Mouse (Mus musculus) bone marrow, adult 2 months (tissue): ENCODE data around the gene Als2cl. TPM values are rescaled to one million over a fixed set of nuclear protein-coding genes. Genes with fewer than 3 reads are reported as not detected.

Experiments
- H3K27ac ChIP-seq: fragments of 200-500 bp; 2 replicates; pipeline ENCODE4 v1.5.1; 2012; ENCODE audit warnings: low read depth, mild to moderate bottlenecking, control low read depth, inconsistent platforms, low read length; ENCODE audit not compliant: control insufficient read depth, poor library complexity, insufficient read depth
- H3K4me1 ChIP-seq: fragments of 200-500 bp; 2 replicates; pipeline ENCODE4 v1.6.1; 2011; ENCODE audit warnings: low read length; ENCODE audit not compliant: control insufficient read depth, insufficient read depth
- H3K4me3 ChIP-seq: fragments of 200-500 bp; replicated peaks from 2 replicates; pipeline ENCODE3; 2011; ENCODE audit warnings: mild to moderate bottlenecking, low read depth, low read length, control low read depth; ENCODE audit not compliant: control insufficient read depth
- CTCF ChIP-seq: fragments of 200-500 bp; IDR thresholded peaks from 2 replicates; pipeline ENCODE4 v1.5.1; 2011; ENCODE audit warnings: low read length, control low read depth; ENCODE audit not compliant: control insufficient read depth, insufficient read depth
- POLR2A ChIP-seq: fragments of 200-500 bp; IDR thresholded peaks from 2 replicates; pipeline ENCODE4 v1.6.1; 2011; ENCODE audit warnings: low read depth, mild to moderate bottlenecking, control low read depth, low read length, borderline replicate concordance; ENCODE audit not compliant: control insufficient read depth
- WGBS: fragments of 180-500 bp; shearing (Covaris S2); methylation state at CpG from one replicate; pipeline ENCODE4 v1.1.7; 2018; 5-methylcytosine and 5-hydroxymethylcytosine counted together
- polyA plus RNA-seq: library from polyadenylated mRNA; stranded (reverse); fragments of >200 nt; gene quantifications from 2 replicates; pipeline ENCODE4 v1.2.4, GENCODE M21; 2011; ENCODE audit warnings: low replicate concordance; ENCODE audit not compliant: missing spikeins, insufficient read depth, insufficient read length

Als2cl gene
- polyA plus RNA-seq, 1 experiment = 8.5 TPM

DNA sequence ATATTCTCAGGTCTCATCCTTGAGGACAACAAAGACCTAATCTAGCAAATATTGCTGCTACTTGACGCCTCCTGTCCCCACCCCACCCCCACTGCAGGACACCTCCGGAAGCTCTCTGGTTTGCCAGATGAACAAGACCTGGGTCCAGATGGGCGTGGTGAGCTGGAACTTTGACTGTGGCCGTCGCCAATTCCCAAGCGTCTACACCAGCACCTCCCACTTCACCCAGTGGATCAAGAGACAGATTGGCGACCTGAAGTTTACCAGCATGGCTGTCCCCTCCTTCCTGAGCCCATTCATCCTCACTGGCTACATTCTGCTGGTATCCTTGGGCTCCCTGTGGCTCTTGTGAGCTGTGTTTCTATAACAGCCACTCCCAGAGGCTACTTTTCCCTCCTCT is 23.8 kb upstream of the Als2cl start:
- TF ChIP-seq CTCF = no peak
- TF ChIP-seq POLR2A = no peak
- 80% methylated on average over 7 of the region's 7 CpGs for WGBS
- H3K4me3 ChIP-seq = no peak overlapping the region

DNA sequence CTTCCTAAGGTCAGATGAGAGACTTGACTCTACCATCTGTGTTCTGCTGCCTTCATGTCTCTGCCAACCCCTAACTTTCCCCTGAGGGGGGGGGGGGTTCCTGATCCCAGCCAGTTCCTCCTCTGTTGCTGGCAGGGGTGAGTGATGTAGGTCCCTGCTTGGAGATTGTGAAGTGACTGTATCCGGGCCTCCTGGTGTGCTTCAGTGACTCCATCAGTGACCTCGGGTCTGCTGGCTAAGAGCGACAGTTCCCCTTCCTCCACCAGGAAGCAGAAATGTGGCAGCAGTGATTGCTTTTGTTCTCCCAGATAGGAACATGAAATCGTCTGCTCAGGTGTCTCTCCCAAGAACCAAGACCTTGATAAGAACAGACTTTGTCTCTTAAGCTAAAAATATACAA is 22.8 kb upstream of the Als2cl start:
- TF ChIP-seq CTCF (no peak), POLR2A (no peak)
- Histone ChIP-seq H3K27ac (no peak overlapping the region), H3K4me1 (peaks cover 2% of the 10 kb centered on the region; the same call in 1 of the 2 replicates), H3K4me3 (no peak overlapping the region)
- 6% methylated on average over 4 of the region's 4 CpGs for WGBS

More for the DNA sequence above, 23.8 kb upstream of the Als2cl start:
- Histone ChIP-seq H3K4me1 (peaks cover 2% of the 10 kb centered on the region; the same call in 1 of the 2 replicates), H3K27ac (no peak overlapping the region)

DNA sequence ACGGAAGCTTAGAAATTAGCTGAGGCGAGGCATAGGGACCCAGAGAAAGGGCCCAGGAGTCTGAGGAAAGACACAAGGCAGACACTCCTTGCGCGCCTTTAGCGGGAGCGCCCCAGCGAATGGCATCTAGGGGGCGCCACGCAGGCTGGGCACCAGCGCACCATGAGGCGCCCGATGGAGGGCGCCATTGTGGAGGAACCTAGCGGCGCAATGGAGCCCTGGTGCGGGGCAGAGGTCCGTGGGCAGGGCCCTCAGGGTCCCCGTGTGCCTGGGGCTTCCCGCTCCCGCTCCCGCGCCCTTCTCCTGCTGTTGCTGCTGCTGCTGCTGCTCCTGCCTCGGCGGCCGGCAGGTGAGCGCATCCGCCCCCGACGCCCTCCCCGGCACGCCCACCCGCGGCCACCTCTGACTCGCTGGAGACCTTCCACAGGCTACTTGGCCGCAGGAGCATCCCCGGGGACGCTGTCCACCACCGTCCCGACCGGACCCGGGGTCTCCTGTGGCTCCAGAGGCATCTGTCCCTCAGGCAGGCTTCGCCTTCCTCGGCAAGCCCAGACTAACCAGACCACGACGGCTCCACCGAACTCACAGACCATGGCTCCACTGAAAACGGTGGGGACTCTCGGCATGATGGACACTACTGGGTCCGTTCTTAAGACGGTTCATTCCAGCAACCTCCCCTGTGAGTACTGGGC is 21.7 kb upstream of the Als2cl start, which contains the start of gene Prss50:
TSS of gene Prss50 (plus strand) at position 187 of the 692 bp plus-strand sequence.
- WGBS = 30% methylated on average over 49 of the region's 50 CpGs
- peaks cover 2% of the 10 kb centered on the region; the same call in 1 of the 2 replicates for H3K4me1 ChIP-seq
- H3K4me3 ChIP-seq = no peak within 1 kb of the TSS
- TF ChIP-seq POLR2A = no peak
- TF ChIP-seq CTCF = no peak
- H3K27ac ChIP-seq = 0 out of 2 replicates have a peak within 1 kb of the TSS, but pooled peaks have one; percentile 21

DNA sequence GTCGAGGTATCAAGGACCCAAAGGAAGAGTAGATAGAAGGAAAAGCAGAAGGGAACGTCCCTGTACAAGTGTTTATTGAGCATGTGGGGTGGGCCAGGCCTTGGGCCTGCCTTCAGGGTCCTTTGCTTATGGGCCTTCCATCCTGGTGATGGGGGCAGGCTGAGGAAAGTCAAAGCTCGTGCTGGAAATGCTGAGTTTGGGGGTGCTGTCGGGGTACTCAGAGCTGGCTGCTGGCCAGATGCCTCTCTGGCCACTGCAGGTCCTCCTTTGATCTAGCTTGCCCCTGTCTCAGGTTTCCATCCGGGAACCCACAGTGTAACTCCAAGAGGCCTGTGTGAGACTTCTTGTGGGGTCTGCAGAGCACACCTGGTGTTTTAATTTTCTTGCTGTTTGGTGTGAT is 21.1 kb upstream of the Als2cl start:
- 73% methylated on average over 5 of the region's 5 CpGs for WGBS
- H3K4me3 ChIP-seq = no peak overlapping the region
- TF ChIP-seq CTCF (no peak), POLR2A (no peak)
- H3K27ac ChIP-seq = 0 out of 2 replicates have a peak overlapping the region, but pooled peaks have one; percentile 21
- peaks cover 2% of the 10 kb centered on the region; the same call in 1 of the 2 replicates for H3K4me1 ChIP-seq

DNA sequence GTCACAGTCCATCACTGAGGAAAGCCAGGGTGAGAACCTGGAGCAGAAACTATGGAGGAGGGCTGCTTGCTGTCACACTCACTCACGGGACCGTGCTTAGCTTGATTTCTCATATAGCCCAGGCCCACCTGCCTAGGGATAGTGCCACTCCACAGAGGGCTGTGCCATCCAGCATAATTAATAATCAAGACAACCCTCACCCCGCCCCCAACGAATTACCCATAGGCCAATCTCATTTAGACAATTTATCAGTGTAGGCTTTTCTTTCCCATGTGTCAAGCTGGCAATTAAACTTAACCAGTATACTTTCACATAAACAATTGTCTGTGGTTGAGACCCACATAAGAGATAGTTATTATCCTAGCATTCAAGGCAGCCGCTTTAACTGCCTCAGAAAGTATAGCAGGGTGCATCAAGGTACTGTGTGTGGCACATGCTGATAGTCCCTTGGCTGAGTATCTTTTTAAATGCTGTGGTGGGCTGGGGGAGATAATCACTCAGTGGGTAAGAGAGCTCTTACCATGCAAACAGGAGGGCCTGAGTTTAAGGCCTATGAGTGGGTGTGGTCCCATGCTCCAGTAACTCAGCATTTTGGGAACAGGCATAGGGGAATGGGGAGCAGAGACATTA is 20.6 kb upstream of the Als2cl start:
- H3K27ac ChIP-seq = 0 out of 2 replicates have a peak overlapping the region, but pooled peaks have one; percentile 21
- 62% methylated on average over 5 of the region's 5 CpGs for whole genome bisulfite sequencing
- no peak overlapping the region for H3K4me3 ChIP-seq
- H3K4me1 ChIP-seq = peaks cover 2% of the 10 kb centered on the region; the same call in 1 of the 2 replicates
- TF ChIP-seq POLR2A (no peak), CTCF (no peak)

DNA sequence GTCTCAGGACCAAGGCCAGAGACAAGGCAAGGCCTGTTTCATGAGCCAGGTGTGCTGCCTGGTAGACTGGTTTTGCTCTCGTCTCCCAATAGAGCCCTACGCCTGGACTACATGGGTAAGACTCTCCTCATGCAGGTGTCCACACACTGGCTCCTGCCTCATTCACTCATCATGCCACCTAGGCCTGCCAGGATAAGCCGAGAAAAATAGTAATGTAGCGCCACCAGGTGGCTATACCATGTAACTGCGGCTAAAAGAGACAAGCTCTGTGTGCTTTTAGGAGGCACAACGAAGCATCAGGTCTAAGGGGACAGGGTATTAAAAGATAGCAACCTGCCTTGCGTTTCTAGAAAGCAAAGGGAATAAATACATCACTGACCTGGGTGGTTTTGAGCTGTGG is 8.6 kb upstream of the Als2cl start:
- H3K4me1 ChIP-seq = no peaks in the 10 kb centered on the region
- H3K27ac ChIP-seq = no peak overlapping the region
- WGBS = 11% methylated on average over 7 of the region's 7 CpGs
- TF ChIP-seq POLR2A (no peak), CTCF (peak; percentile 52)
- H3K4me3 ChIP-seq = no peak overlapping the region

DNA sequence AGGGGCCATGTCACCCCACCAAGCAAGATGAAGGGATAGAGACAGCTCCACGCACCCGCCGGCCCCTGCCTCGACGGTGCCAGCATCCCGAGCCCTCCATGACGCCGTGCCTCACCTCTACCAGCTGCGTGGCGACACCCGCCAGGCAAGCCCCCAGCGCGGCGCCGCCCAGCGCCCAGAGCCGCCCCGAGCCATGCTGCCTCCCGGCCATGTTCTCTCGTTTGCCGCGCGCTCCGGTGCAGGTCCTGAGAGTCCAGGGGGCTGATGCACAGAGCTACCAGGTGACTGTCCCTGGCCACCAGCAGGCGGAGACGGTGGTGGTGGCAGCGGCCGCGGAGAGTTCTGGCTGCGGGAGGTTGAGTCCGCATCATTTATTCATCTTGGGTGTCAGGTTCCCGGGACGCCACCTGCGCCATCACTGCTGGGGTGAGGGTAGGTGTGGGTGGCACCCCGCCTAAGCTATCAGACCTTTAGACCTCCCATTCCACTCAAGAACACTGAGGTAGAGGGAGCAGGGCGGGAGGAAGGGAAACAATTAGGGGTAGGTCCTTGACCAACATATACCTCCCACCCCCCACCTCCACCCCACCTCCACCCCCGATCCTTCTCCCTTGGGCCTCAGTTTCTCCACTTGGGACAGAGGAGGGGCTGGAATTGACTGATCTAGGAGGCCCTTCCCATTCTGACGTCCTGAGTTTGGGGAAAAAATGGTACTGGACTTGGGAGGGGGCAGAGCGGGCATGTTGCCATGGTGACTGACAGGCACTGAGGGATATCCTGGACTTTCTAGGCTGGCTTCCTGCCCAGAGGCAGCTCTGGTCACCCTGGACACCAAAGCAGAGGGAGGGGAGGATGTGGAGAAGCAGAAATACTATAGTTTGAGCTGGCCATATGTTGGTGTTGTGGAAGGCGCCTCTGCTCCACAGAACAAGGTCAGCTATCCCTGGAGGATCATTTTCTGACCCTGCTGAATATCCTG is 5.7 kb upstream of the Als2cl start:
- 26% methylated on average over 40 of the region's 40 CpGs for WGBS
- Histone ChIP-seq H3K4me1 (no peaks in the 10 kb centered on the region), H3K27ac (no peak overlapping the region), H3K4me3 (no peak overlapping the region)
- TF ChIP-seq CTCF (no peak), POLR2A (no peak)
